8 mouse cellular contexts compared by ENCODE assay signal in genomic region chr19:42089103-42089747, GRCm38 (mm10). TPM values are rescaled to one million over a fixed set of nuclear protein-coding genes. Genes with fewer than 3 reads are reported as not detected.
DNase-seq lines count a peak whose midpoint lies in the region; ATAC-seq and TF ChIP-seq lines count a peak whose summit lies in the region.

No protein-coding gene starts in this region.

- no peak for ATAC-seq in intestine, embryonic 16.5 days

- no peaks in the 10 kb centered on the region for H3K9me3 ChIP-seq in intestine, embryonic 16.5 days (ENCODE audit: control insufficient read depth, low read length)
- H3K9me3 ChIP-seq in midbrain, embryonic 10.5 days (replicated peaks) = no peaks in the 10 kb centered on the region

- H3K9ac ChIP-seq in intestine, embryonic 16.5 days (ENCODE audit: low read depth, low read length) = peak overlapping the region; percentile 57; the same call in 1 of the 2 replicates

- intact Hi-C loops in gastrocnemius, postnatal 36 days (cut with DNase I) = no loop called here
- intact Hi-C loops in left cerebral cortex, postnatal 4 days (cut with DNase I) = no loop called here

- peak overlapping the region; percentile 72 for H3K4me2 ChIP-seq in intestine, embryonic 16.5 days (ENCODE audit: low read depth, low read length)

- H3K27ac ChIP-seq in intestine, embryonic 16.5 days (ENCODE audit: low read length) = peak overlapping the region; percentile 96
- peak overlapping the region; percentile 92 for H3K27ac ChIP-seq in midbrain, embryonic 10.5 days (replicated peaks)
- H3K27ac ChIP-seq in small intestine, adult 2 months (ENCODE audit: insufficient read depth, low read depth, low read length) = peak overlapping the region; percentile 93

- 20% methylated on average over 14 of the region's 14 CpGs for WGBS in intestine, embryonic 16.5 days
- WGBS in midbrain, embryonic 10.5 days = 22% methylated on average over 14 of the region's 14 CpGs
- 15% methylated on average over 14 of the region's 14 CpGs for WGBS in small intestine, adult 2 months

- peaks cover 19% of the 10 kb centered on the region for H3K4me1 ChIP-seq in intestine, embryonic 16.5 days (ENCODE audit: control insufficient read depth, insufficient read depth, low read length)
- peaks cover 43% of the 10 kb centered on the region for H3K4me1 ChIP-seq in midbrain, embryonic 10.5 days
- H3K4me1 ChIP-seq in small intestine, adult 2 months (ENCODE audit: control insufficient read depth, insufficient read depth, insufficient read length, low read length) = peaks cover 15% of the 10 kb centered on the region

- TF ChIP-seq POLR2A in small intestine, adult 2 months (IDR thresholded peaks at IDR 0.05; ENCODE audit: low read depth, low read length) = no peak

- H3K4me3 ChIP-seq in intestine, embryonic 16.5 days (ENCODE audit: low read length) = peak overlapping the region; percentile 48; the same call in 1 of the 2 replicates
- peak overlapping the region; percentile 95 for H3K4me3 ChIP-seq in midbrain, embryonic 10.5 days
- peak overlapping the region; percentile 7 for H3K4me3 ChIP-seq in small intestine, adult 2 months (ENCODE audit: low read depth, low read length)

- H3K27me3 ChIP-seq in intestine, embryonic 16.5 days (replicated peaks; ENCODE audit: control insufficient read depth, insufficient read depth, low read length) = no peaks in the 10 kb centered on the region
- H3K27me3 ChIP-seq in midbrain, embryonic 10.5 days (ENCODE audit: low read depth, poor library complexity, severe bottlenecking) = no peaks in the 10 kb centered on the region
- 0 out of 2 replicates have a peak, but pooled peaks cover 4% of the 10 kb centered on the region for H3K27me3 ChIP-seq in small intestine, adult 2 months (ENCODE audit: control insufficient read depth, insufficient read depth, low read length)

- no peaks in the 10 kb centered on the region for H3K36me3 ChIP-seq in intestine, embryonic 16.5 days (ENCODE audit: control insufficient read depth, insufficient read depth, low read length)
- H3K36me3 ChIP-seq in midbrain, embryonic 10.5 days = peaks cover 14% of the 10 kb centered on the region
- H3K36me3 ChIP-seq in small intestine, adult 2 months (ENCODE audit: control insufficient read depth, insufficient read depth, low read length) = peaks cover 4% of the 10 kb centered on the region

- TF ChIP-seq CTCF in small intestine, adult 2 months (IDR thresholded peaks at IDR 0.05; ENCODE audit: extremely low read depth, insufficient read length, insufficient replicate concordance, low read depth, low read length) = peak; percentile 4; the same call in 1 of the 2 replicates

- DNase-seq in adrenal gland, adult (ENCODE audit: inconsistent age in 2 of 2, low spot score in 1 of 2) = peak; percentile 60 to 82
- no peak for DNase-seq in adrenal gland, adult 8-10 months
- DNase-seq in embryo, embryonic 11 days = peak; percentile 69
- DNase-seq in gastrocnemius, postnatal 36 days = peak; percentile 23 to 40
- peak; percentile 35 for DNase-seq in left cerebral cortex, postnatal 4 days
- peak; percentile 57 for DNase-seq in midbrain, embryonic 10.5 days (ENCODE audit: low spot score)

RNA-seq across cellular contexts. Expression of gene Pi4k2a, which starts 1.0 kb away (rescaled TPM):
- total RNA-seq in adrenal gland, adult 8-10 months (2022) = 10 to 100 TPM; 78.8 to 81.8 (median 80.4) TPM
- 10 to 100 TPM; 11.0 to 14.1 TPM for total RNA-seq in gastrocnemius, postnatal 36 days (2021)
- polyA plus RNA-seq in intestine, embryonic 16.5 days (2015; fragmentation: Nextera tagmentation; extraction: Ambion mirVana) = 6.4 and 6.6 TPM in 2 replicates
- total RNA-seq in left cerebral cortex, postnatal 4 days (2021) = 10 to 100 TPM; 39.5 TPM
- polyA plus RNA-seq in midbrain, embryonic 10.5 days (2016; fragmentation: Nextera tagmentation; extraction: Ambion mirVana) = 23.3 and 26.7 TPM in 2 replicates
- 12.8 and 33.2 TPM in 2 replicates for polyA plus RNA-seq in small intestine, adult 2 months (2012; rRNA removed)

RNA-seq across cellular contexts. Expression of gene Morn4, which starts 3.1 kb away (rescaled TPM):
- total RNA-seq in adrenal gland, adult 8-10 months (2022) = 10 to 100 TPM in 3 of 4 experiments, 1 to 10 TPM in 1; 9.1 to 25.1 (median 19.8) TPM
- 1 to 10 TPM; 2.1 to 2.6 TPM for total RNA-seq in gastrocnemius, postnatal 36 days (2021)
- polyA plus RNA-seq in intestine, embryonic 16.5 days (2015; fragmentation: Nextera tagmentation; extraction: Ambion mirVana) = 13.9 and 15.8 TPM in 2 replicates
- 100 to 1,000 TPM; 108 to 113 TPM for total RNA-seq in left cerebral cortex, postnatal 4 days (2021)
- 51.9 and 70.7 TPM in 2 replicates for polyA plus RNA-seq in midbrain, embryonic 10.5 days (2016; fragmentation: Nextera tagmentation; extraction: Ambion mirVana)
- 0.46 and 1.4 TPM in 2 replicates for polyA plus RNA-seq in small intestine, adult 2 months (2012; rRNA removed)

RNA-seq across cellular contexts. Expression of gene 4933411K16Rik, which starts 37.2 kb away (rescaled TPM):
- total RNA-seq in adrenal gland, adult 8-10 months (2022) = 1 to 10 TPM in 2 of 4 experiments, under 1 TPM in 2; 0.58 to 3.5 (median 1.5) TPM
- under 1 TPM; 0.30 to 0.38 TPM for total RNA-seq in gastrocnemius, postnatal 36 days (2021)
- 0.16 TPM in 1 of 2 replicates, not detected in the other for polyA plus RNA-seq in intestine, embryonic 16.5 days (2015; fragmentation: Nextera tagmentation; extraction: Ambion mirVana)
- 1 to 10 TPM; 2.2 to 2.6 TPM for total RNA-seq in left cerebral cortex, postnatal 4 days (2021)
- 0.09 TPM in 1 of 2 replicates, not detected in the other for polyA plus RNA-seq in midbrain, embryonic 10.5 days (2016; fragmentation: Nextera tagmentation; extraction: Ambion mirVana)
- polyA plus RNA-seq in small intestine, adult 2 months (2012; rRNA removed) = 0.06 TPM in 1 of 2 replicates, not detected in the other

RNA-seq across cellular contexts. Expression of gene Avpi1, which starts 39.6 kb away (rescaled TPM):
- total RNA-seq in adrenal gland, adult 8-10 months (2022) = 100 to 1,000 TPM in 1 of 4 experiments, 10 to 100 TPM in 3; 53.5 to 107 (median 73.9) TPM
- 10 to 100 TPM in 1 of 2 experiments, 1 to 10 TPM in 1; 7.5 to 10.5 TPM for total RNA-seq in gastrocnemius, postnatal 36 days (2021)
- polyA plus RNA-seq in intestine, embryonic 16.5 days (2015; fragmentation: Nextera tagmentation; extraction: Ambion mirVana) = 41.5 and 43.8 TPM in 2 replicates
- total RNA-seq in left cerebral cortex, postnatal 4 days (2021) = 1 to 10 TPM; 7.4 to 8.5 TPM
- 15.7 and 17.7 TPM in 2 replicates for polyA plus RNA-seq in midbrain, embryonic 10.5 days (2016; fragmentation: Nextera tagmentation; extraction: Ambion mirVana)
- 6.9 and 13.6 TPM in 2 replicates for polyA plus RNA-seq in small intestine, adult 2 months (2012; rRNA removed)

RNA-seq across cellular contexts. Expression of gene Hoga1, which starts 43.8 kb away (rescaled TPM):
- 10 to 100 TPM in 2 of 4 experiments, 1 to 10 TPM in 2; 2.8 to 17.4 (median 9.1) TPM for total RNA-seq in adrenal gland, adult 8-10 months (2022)
- 1 to 10 TPM; 2.9 to 3.7 TPM for total RNA-seq in gastrocnemius, postnatal 36 days (2021)
- 2.2 and 2.7 TPM in 2 replicates for polyA plus RNA-seq in intestine, embryonic 16.5 days (2015; fragmentation: Nextera tagmentation; extraction: Ambion mirVana)
- 10 to 100 TPM in 1 of 2 experiments, 1 to 10 TPM in 1; 9.0 to 10.2 TPM for total RNA-seq in left cerebral cortex, postnatal 4 days (2021)
- 1.1 and 1.8 TPM in 2 replicates for polyA plus RNA-seq in midbrain, embryonic 10.5 days (2016; fragmentation: Nextera tagmentation; extraction: Ambion mirVana)
- 0.76 and 2.2 TPM in 2 replicates for polyA plus RNA-seq in small intestine, adult 2 months (2012; rRNA removed)

Comparison
In these comparisons a context has a peak if more than half of its experiments do, and no peak if none do; other contexts are left out.
1. H3K4me3 ChIP-seq: peak in every context shown above with its lines; median percentile 95 in midbrain, embryonic 10.5 days; 48 in intestine, embryonic 16.5 days; 7 in small intestine, adult 2 months.
2. RNA of gene Morn4, which starts 3.1 kb away (total RNA-seq): 108 to 113 TPM in left cerebral cortex, postnatal 4 days; 9.1 to 25.1 TPM in adrenal gland, adult 8-10 months and 2.1 to 2.6 TPM in gastrocnemius, postnatal 36 days; every median in the first group is over 4 times any median in the second.
3. Peak in every context shown above with its lines, with median percentiles within 50 percentile points of each other: H3K27ac ChIP-seq.